Mouse (Mus musculus): ENCODE data around the gene Tex35. TPM values are rescaled to one million over a fixed set of nuclear protein-coding genes. Genes with fewer than 3 reads are reported as not detected.

The Tex35 gene
- polyA plus RNA-seq, 1 experiment: not detected

- Histone ChIP-seq H3K4me1 (ENCODE audit: control insufficient read depth, insufficient read depth, low read length) (no peaks in the 10 kb centered on the region), H3K27ac (ENCODE audit: insufficient read depth, low read length) (no peak overlapping the region), H3K4me3 (ENCODE audit: insufficient read depth, low read length) (peak overlapping the region; percentile 30)
- TF ChIP-seq CTCF (IDR thresholded peaks at IDR 0.05; ENCODE audit: borderline replicate concordance, insufficient read depth, low read length) (peak; percentile 62), POLR2A (IDR thresholded peaks at IDR 0.05; ENCODE audit: low read depth, low read length) (no peak)
Observed at GRCm38 (mm10) chr1:157086097-157086994, 22.1 kb downstream of the Tex35 start.

DNA sequence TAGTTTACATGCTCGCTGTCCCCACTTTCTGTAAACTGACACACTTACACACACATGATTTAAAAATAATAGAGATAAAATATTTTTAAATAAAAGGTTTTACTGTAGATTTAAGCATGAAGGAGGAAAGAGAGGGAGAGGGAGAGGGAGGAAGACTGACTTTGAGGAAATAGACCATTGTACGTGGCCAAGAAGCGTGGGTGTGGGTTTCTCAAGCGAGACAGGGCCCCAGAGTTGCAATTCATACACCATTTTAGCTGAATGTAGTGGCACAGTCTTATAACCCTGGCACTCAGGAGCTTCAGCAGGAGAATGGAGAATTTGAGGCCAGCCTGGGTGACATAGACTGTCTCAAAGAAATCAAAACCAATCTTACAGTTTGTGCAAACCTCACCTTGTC, 25.5 kb downstream of the Tex35 start:
- Histone ChIP-seq H3K27ac (ENCODE audit: insufficient read depth, low read length) (no peak overlapping the region), H3K4me3 (ENCODE audit: insufficient read depth, low read length) (no peak overlapping the region), H3K4me1 (ENCODE audit: control insufficient read depth, insufficient read depth, low read length) (peaks cover 7% of the 10 kb centered on the region; the same call in 1 of the 2 replicates)
- TF ChIP-seq CTCF (IDR thresholded peaks at IDR 0.05; ENCODE audit: borderline replicate concordance, insufficient read depth, low read length) (no peak), POLR2A (IDR thresholded peaks at IDR 0.05; ENCODE audit: low read depth, low read length) (no peak)

DNA sequence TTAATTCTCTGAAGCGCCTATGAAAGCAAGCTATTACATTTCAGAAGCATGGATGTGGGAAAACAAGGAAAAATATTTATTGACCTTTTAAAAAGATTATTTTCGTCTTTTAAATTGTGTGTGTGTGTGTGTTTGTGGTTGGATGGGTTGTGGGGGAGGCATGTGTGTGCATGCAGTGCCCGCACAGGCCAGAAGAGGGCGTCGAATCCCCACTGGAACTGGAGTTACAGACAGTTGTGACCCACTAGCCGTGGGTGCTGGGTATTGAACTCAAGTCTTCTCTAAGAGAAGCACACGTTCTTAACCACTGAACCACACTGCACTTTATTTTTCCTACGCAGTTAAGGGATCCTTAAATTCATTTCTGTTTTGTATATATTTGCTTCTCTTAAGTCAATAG, 26.5 kb downstream of the Tex35 start:
- TF ChIP-seq CTCF (IDR thresholded peaks at IDR 0.05; ENCODE audit: borderline replicate concordance, insufficient read depth, low read length): peak; percentile 34; the same call in 1 of the 2 replicates
- no peak for TF ChIP-seq POLR2A (IDR thresholded peaks at IDR 0.05; ENCODE audit: low read depth, low read length)
- no peak overlapping the region for H3K27ac ChIP-seq (ENCODE audit: insufficient read depth, low read length)
- H3K4me3 ChIP-seq (ENCODE audit: insufficient read depth, low read length): no peak overlapping the region
- peaks cover 7% of the 10 kb centered on the region; the same call in 1 of the 2 replicates for H3K4me1 ChIP-seq (ENCODE audit: control insufficient read depth, insufficient read depth, low read length)

- H3K4me1 ChIP-seq (ENCODE audit: control insufficient read depth, insufficient read depth, low read length): peaks cover 7% of the 10 kb centered on the region; the same call in 1 of the 2 replicates
- TF ChIP-seq CTCF (IDR thresholded peaks at IDR 0.05; ENCODE audit: borderline replicate concordance, insufficient read depth, low read length): no peak
- TF ChIP-seq POLR2A (IDR thresholded peaks at IDR 0.05; ENCODE audit: low read depth, low read length): no peak
- no peak overlapping the region for H3K4me3 ChIP-seq (ENCODE audit: insufficient read depth, low read length)
- H3K27ac ChIP-seq (ENCODE audit: insufficient read depth, low read length): no peak overlapping the region
Observed at GRCm38 (mm10) chr1:157081076-157081804, 27.2 kb downstream of the Tex35 start.

DNA sequence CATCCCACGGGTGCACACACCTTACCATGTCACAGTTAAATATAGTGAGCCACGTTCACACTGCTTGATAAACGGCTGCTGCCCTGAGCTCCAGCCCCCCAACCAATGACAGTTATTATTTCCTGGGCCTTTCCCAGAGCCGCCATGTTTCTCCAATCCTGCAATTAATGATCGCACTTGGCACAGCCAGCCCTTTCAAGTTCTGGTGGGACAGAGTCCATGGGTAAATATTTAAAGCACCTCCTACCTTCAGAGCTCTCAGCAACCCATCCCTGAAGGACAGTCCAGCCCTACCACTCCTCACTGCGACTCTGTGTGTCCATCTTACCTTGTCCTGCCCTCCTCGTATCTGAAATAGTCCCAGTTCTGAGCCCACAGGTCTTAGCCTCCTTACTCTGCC, 28.4 kb downstream of the Tex35 start:
- Histone ChIP-seq H3K4me1 (ENCODE audit: control insufficient read depth, insufficient read depth, low read length) (peaks cover 9% of the 10 kb centered on the region; the same call in 1 of the 2 replicates), H3K27ac (ENCODE audit: insufficient read depth, low read length) (no peak overlapping the region), H3K4me3 (ENCODE audit: insufficient read depth, low read length) (no peak overlapping the region)
- no peak for TF ChIP-seq POLR2A (IDR thresholded peaks at IDR 0.05; ENCODE audit: low read depth, low read length)

GRCm38 (mm10) chr1:157079384-157080025, 29.0 kb downstream of the Tex35 start:
- peaks cover 13% of the 10 kb centered on the region; the same call in 1 of the 2 replicates for H3K4me1 ChIP-seq (ENCODE audit: control insufficient read depth, insufficient read depth, low read length)
- no peak for TF ChIP-seq POLR2A (IDR thresholded peaks at IDR 0.05; ENCODE audit: low read depth, low read length)
- peak; percentile 87 for TF ChIP-seq CTCF (IDR thresholded peaks at IDR 0.05; ENCODE audit: borderline replicate concordance, insufficient read depth, low read length)
- no peak overlapping the region for H3K27ac ChIP-seq (ENCODE audit: insufficient read depth, low read length)
- H3K4me3 ChIP-seq (ENCODE audit: insufficient read depth, low read length): no peak overlapping the region

GRCm38 (mm10) chr1:157076781-157077705, 31.4 kb downstream of the Tex35 start:
- Histone ChIP-seq H3K27ac (ENCODE audit: insufficient read depth, low read length) (no peak overlapping the region), H3K4me1 (ENCODE audit: control insufficient read depth, insufficient read depth, low read length) (peaks cover 13% of the 10 kb centered on the region; the same call in 1 of the 2 replicates), H3K4me3 (ENCODE audit: insufficient read depth, low read length) (no peak overlapping the region)
- TF ChIP-seq CTCF (IDR thresholded peaks at IDR 0.05; ENCODE audit: borderline replicate concordance, insufficient read depth, low read length): peak; percentile 91
- TF ChIP-seq POLR2A (IDR thresholded peaks at IDR 0.05; ENCODE audit: low read depth, low read length): no peak

- H3K4me1 ChIP-seq (ENCODE audit: control insufficient read depth, insufficient read depth, low read length): peaks cover 13% of the 10 kb centered on the region; the same call in 1 of the 2 replicates
- H3K27ac ChIP-seq (ENCODE audit: insufficient read depth, low read length): no peak overlapping the region
- no peak overlapping the region for H3K4me3 ChIP-seq (ENCODE audit: insufficient read depth, low read length)
- TF ChIP-seq CTCF (IDR thresholded peaks at IDR 0.05; ENCODE audit: borderline replicate concordance, insufficient read depth, low read length) (peak; percentile 97), POLR2A (IDR thresholded peaks at IDR 0.05; ENCODE audit: low read depth, low read length) (no peak)
Observed at GRCm38 (mm10) chr1:157076257-157076656, 32.2 kb downstream of the Tex35 start.

Measured in embryonic fibroblast, embryonic 13.5 days (primary cell).